Mouse (Mus musculus) embryonic facial prominence, embryonic 14.5 days (tissue): Measurements from ENCODE around the gene 4930470P17Rik. TPM values are rescaled to one million over a fixed set of nuclear protein-coding genes. Genes with fewer than 3 reads are reported as not detected.

Experiments used
- ATAC-seq: fragments of 200-750 bp; cut with Nextera tagmentation; 2 replicates; pipeline ENCODE4 v1.8.0; 2017; ENCODE audit warnings: low read depth, moderate number of reproducible peaks, moderate TSS enrichment
- DNase-seq: peaks from one replicate; pipeline ENCODE4 v3.0.0-alpha.2; 2015; ENCODE audit warnings: low spot score
- H3K27ac ChIP-seq: fragments of 300-500 bp; sonication (generic); replicated peaks from 2 replicates; pipeline ENCODE4 v1.5.1; 2014; ENCODE audit warnings: low read depth, mild to moderate bottlenecking, low read length, moderate library complexity
- H3K27me3 ChIP-seq: fragments of 300-500 bp; sonication (generic); replicated peaks from 2 replicates; pipeline ENCODE4 v1.6.1; 2014; ENCODE audit warnings: low read length; ENCODE audit not compliant: control insufficient read depth, insufficient read depth
- H3K36me3 ChIP-seq: fragments of 300-500 bp; sonication (generic); 2 replicates; pipeline ENCODE4 v1.6.1; 2014; ENCODE audit warnings: low read length, mixed read lengths; ENCODE audit not compliant: control insufficient read depth, insufficient read depth
- H3K4me1 ChIP-seq: fragments of 300-500 bp; sonication (generic); 2 replicates; pipeline ENCODE4 v1.6.1; 2014; ENCODE audit warnings: antibody characterized with exemption, low read length; ENCODE audit not compliant: control insufficient read depth, insufficient read depth
- H3K4me2 ChIP-seq: fragments of 300-500 bp; sonication (generic); 2 replicates; pipeline ENCODE4 v1.6.1; 2014; ENCODE audit warnings: low read depth, mild to moderate bottlenecking, low read length, moderate library complexity, mixed read lengths
- H3K4me3 ChIP-seq: fragments of 300-500 bp; sonication (generic); 2 replicates; pipeline ENCODE4 v1.5.1; 2014; ENCODE audit warnings: low read depth, mild to moderate bottlenecking, low read length
- H3K9ac ChIP-seq: fragments of 300-500 bp; sonication (generic); 2 replicates; pipeline ENCODE4 v1.6.1; 2014; ENCODE audit warnings: low read depth, mild to moderate bottlenecking, low read length, moderate library complexity, mixed read lengths
- H3K9me3 ChIP-seq: fragments of 300-500 bp; sonication (generic); 2 replicates; pipeline ENCODE4 v1.6.1; 2016; ENCODE audit warnings: low read length; ENCODE audit not compliant: control insufficient read depth
- WGBS: fragments of 180-500 bp; shearing (Covaris S2); extraction: QIAGEN DNeasy Blood & Tissue Kit; methylation state at CpG from one replicate; pipeline ENCODE4 v1.1.7; 2014; 5-methylcytosine and 5-hydroxymethylcytosine counted together
- polyA plus RNA-seq: library from polyadenylated mRNA; unstranded; fragments of >200 nt; fragmentation: Nextera tagmentation; extraction: Ambion mirVana; gene quantifications from 2 replicates; pipeline ENCODE4 v1.2.1, GENCODE M21; 2014

4930470P17Rik gene
- polyA plus RNA-seq, 1 experiment from 2014 or later: not detected

DNA sequence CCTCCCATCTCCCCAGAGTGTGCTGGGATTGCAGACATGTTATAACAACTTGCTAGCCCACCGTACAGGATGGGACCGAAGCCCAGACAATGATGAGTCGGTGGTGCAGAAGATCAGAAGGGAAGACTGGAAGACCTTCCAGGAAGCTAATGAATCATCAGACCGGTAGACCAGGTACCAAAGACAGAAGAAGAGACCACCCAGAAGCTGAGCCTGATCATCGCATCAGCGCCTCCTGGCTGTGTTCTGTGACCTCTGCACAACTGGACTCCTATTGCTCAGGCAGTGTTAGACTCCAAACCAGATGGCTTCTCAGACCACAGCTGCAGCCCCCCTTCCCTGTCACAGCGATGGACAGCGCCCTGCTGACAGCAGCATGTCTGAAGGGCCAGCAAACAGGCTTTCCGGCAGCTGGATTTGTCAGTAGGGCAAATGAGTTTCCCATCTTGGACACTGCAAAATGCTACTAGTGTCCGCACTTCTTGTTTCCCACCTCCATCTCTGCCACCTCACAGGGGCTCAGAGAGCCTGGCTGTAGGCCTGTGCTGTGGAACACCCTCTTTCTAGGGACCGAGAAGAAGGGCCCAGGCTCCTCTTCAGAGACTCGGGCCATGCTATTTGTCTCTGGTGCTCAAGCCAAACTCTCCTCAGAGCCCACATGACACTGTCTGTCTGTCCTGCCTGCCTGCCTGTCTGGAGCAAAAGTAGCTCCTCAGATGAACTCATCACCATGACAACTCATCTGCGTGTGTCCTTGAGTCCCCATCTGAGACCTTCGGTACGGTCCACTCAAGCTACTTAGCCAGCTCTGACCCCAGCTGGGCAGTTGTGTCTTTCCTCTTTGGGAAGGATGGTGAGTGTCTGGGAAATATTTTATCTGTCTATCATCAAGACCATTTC lies 37.6 kb downstream of the 4930470P17Rik start:
- 70% methylated on average over 15 of the region's 15 CpGs for WGBS
- Histone ChIP-seq H3K27ac (no peak overlapping the region), H3K4me2 (no peak overlapping the region), H3K4me1 (no peaks in the 10 kb centered on the region), H3K9ac (no peak overlapping the region), H3K9me3 (no peaks in the 10 kb centered on the region), H3K36me3 (no peaks in the 10 kb centered on the region), H3K27me3 (no peaks in the 10 kb centered on the region), H3K4me3 (no peak overlapping the region)
- no peak for DNase-seq
- ATAC-seq: peak; percentile 37; the same call in 1 of the 2 replicates

DNA sequence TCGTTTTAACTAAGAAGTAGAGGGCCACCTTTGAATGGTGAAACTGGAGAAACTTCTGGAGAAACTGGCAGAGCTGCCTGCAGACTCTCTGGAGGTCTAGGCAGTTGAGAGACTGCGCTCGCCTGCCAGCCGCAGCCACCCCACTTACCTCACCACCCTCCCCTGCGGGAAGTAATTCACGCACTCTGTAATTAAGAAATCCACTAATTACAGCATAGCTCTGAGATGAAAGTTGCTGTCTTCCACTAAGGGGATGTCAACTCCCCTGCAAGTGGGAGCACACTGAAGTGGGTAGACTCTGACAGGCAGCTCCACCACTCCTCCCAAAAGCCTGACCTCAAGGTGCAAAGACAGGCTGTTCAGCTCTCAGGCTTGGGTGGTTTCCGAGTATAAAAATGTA lies 49.7 kb downstream of the 4930470P17Rik start:
- peaks cover 26% of the 10 kb centered on the region for H3K4me1 ChIP-seq
- H3K9ac ChIP-seq: no peak overlapping the region
- 43% methylated on average over 7 of the region's 7 CpGs for WGBS
- H3K4me2 ChIP-seq: no peak overlapping the region
- peak; percentile 71 for DNase-seq
- ATAC-seq: peak; percentile 53; the same call in 1 of the 2 replicates
- H3K4me3 ChIP-seq: no peak overlapping the region
- H3K9me3 ChIP-seq: no peaks in the 10 kb centered on the region
- H3K36me3 ChIP-seq: no peaks in the 10 kb centered on the region
- H3K27ac ChIP-seq: no peak overlapping the region
- 0 out of 2 replicates have a peak, but pooled peaks cover 3% of the 10 kb centered on the region for H3K27me3 ChIP-seq

DNA sequence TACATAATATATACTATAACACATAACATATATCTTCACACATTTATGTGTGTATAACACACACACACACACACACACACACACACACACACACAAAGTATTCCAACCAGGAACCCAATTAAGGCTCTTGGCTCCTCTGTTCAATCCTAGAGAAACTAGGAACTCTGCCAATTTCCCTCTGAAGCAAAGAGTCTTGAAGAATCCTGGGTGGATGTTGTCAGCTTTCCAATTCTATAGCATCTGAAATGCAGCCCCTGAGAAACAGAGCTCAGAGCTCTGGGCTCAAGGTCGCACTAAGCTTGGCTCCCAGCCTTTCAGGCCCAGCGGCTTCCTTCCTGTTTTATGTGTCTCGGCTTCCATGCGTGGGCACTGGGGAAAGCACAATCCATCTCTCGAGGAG lies 51.6 kb downstream of the 4930470P17Rik start:
- 11% methylated on average over 5 of the region's 5 CpGs for WGBS
- H3K4me1 ChIP-seq: peaks cover 26% of the 10 kb centered on the region
- H3K9ac ChIP-seq: no peak overlapping the region
- H3K27ac ChIP-seq: 0 out of 2 replicates have a peak overlapping the region, but pooled peaks have one; percentile 46
- peak; percentile 58 for ATAC-seq
- peak; percentile 97 for DNase-seq
- no peak overlapping the region for H3K4me2 ChIP-seq
- H3K27me3 ChIP-seq: 0 out of 2 replicates have a peak, but pooled peaks cover 3% of the 10 kb centered on the region
- no peaks in the 10 kb centered on the region for H3K9me3 ChIP-seq
- no peaks in the 10 kb centered on the region for H3K36me3 ChIP-seq
- no peak overlapping the region for H3K4me3 ChIP-seq

DNA sequence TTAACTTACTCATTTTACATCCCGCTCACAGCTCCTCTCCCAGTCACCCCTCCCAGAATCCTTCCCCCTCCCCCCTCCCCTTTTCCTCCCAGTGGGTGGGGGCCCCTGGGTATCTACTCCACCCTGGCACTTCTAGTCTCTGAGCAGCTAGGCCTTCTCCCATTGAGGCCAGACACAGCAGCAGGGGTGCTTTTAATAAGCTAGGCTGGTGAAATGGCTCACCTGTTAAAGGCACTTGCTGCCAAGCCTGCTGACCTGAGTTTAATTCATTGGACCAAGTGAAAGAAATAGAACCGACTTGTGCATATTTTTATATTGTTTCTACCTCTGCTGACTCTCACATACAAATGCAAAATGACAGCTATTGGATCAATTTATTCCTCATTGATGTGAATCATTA lies 52.7 kb downstream of the 4930470P17Rik start:
- no peak overlapping the region for H3K27ac ChIP-seq
- H3K4me3 ChIP-seq: no peak overlapping the region
- H3K4me2 ChIP-seq: no peak overlapping the region
- 66% methylated on average over 2 of the region's 2 CpGs for WGBS
- 0 out of 2 replicates have a peak, but pooled peaks cover 3% of the 10 kb centered on the region for H3K27me3 ChIP-seq
- no peak for ATAC-seq
- no peak overlapping the region for H3K9ac ChIP-seq
- no peaks in the 10 kb centered on the region for H3K9me3 ChIP-seq
- no peak for DNase-seq
- H3K36me3 ChIP-seq: no peaks in the 10 kb centered on the region
- peaks cover 26% of the 10 kb centered on the region for H3K4me1 ChIP-seq

DNA sequence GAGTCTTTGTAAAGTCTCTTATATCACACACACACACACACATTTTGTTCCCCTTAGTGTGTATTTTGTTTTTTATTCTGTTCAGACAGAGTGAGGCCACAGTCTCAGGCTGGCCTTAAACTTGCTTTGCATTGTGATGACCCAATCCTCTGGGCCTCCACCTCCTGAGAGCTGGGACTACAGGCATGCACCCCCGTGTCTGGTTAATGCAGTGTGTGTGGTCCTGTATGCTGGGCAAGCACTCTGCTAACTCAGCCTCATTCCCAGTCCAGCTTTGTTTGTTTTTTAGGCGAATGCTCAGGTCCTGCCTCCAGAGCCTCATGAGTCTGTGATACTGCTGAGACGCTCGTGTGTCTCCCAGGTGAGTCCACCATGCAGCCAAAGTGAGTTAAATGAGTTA lies 53.8 kb downstream of the 4930470P17Rik start:
- no peak overlapping the region; the same call in 1 of the 2 replicates for H3K9ac ChIP-seq
- ATAC-seq: peak; percentile 20; the same call in 1 of the 2 replicates
- peaks cover 26% of the 10 kb centered on the region for H3K4me1 ChIP-seq
- WGBS: 22% methylated on average over 4 of the region's 4 CpGs
- H3K4me3 ChIP-seq: no peak overlapping the region
- no peaks in the 10 kb centered on the region for H3K36me3 ChIP-seq
- peak; percentile 23 for DNase-seq
- no peaks in the 10 kb centered on the region for H3K9me3 ChIP-seq
- H3K27me3 ChIP-seq: no peaks in the 10 kb centered on the region
- H3K4me2 ChIP-seq: no peak overlapping the region
- no peak overlapping the region; the same call in 1 of the 2 replicates for H3K27ac ChIP-seq

DNA sequence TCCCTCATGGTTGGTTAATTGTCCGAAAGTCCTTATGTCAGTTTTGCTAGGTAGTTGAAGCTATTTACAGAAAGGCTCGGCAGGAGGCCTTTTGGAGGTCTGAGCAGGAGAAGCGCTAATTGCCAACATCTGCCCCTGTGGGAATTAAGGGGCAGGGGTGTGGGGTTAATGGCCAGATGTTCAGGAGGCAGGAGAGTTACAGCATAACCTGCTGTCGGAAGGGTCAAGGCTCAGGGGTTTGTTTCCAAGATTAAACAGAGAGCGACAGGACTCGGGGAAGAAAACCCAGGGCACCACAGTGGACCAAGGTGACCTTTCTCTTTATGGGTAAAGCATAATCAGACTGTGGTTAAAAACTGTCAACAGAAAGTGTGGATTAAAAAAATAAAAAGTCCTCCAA lies 54.3 kb downstream of the 4930470P17Rik start:
- Histone ChIP-seq H3K9me3 (no peaks in the 10 kb centered on the region), H3K9ac (no peak overlapping the region), H3K36me3 (no peaks in the 10 kb centered on the region), H3K27ac (no peak overlapping the region), H3K27me3 (no peaks in the 10 kb centered on the region), H3K4me2 (no peak overlapping the region), H3K4me1 (peaks cover 26% of the 10 kb centered on the region), H3K4me3 (no peak overlapping the region)
- ATAC-seq (no peak), DNase-seq (peak; percentile 44)
- 18% methylated on average over 6 of the region's 6 CpGs for WGBS

DNA sequence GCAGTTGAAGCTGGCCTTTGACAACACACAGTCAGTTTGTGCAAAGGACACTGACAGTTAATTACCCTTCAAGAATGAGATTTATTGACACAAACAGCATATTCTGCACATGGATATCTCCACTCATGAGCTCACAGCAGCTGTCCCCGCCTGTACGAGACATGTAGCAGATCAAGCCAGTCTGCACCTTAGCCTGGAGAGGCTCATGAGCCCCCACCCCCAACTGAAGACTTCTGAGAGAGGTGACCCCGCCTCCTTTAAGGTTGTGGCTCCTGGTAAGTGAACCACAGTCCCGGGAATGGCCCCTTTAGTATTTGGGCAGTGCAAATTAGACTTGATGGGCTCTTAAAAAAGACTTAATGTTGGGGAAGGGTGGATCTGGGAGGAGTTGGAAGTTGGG lies 56.1 kb downstream of the 4930470P17Rik start:
- WGBS: 57% methylated on average over 4 of the region's 4 CpGs
- Histone ChIP-seq H3K4me3 (no peak overlapping the region), H3K9me3 (no peaks in the 10 kb centered on the region), H3K36me3 (no peaks in the 10 kb centered on the region), H3K9ac (no peak overlapping the region), H3K4me2 (no peak overlapping the region), H3K27me3 (no peaks in the 10 kb centered on the region), H3K27ac (no peak overlapping the region), H3K4me1 (peaks cover 23% of the 10 kb centered on the region)
- ATAC-seq (no peak), DNase-seq (no peak)

DNA sequence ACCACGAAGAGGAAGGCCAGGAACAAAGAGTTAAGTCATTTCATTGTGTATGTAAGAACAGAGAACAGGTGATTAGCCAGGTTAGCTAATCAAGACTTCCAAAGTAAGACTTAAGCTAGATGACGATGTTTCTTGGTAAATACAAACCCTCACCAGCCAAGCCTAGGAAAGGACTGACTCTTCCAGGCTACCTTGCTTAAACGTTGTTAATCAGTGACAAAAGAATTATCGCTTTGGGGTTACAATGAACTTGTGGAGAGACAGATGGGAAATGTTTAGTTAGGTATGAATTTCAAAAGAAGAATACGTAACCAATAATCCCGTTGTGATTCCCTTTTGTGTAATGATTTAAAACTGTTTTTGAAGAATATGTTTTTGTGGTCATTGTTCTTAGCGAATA lies 56.9 kb downstream of the 4930470P17Rik start:
- DNase-seq: no peak
- ATAC-seq: no peak
- H3K9me3 ChIP-seq: no peaks in the 10 kb centered on the region
- no peaks in the 10 kb centered on the region for H3K27me3 ChIP-seq
- H3K4me3 ChIP-seq: no peak overlapping the region
- H3K4me2 ChIP-seq: no peak overlapping the region
- no peak overlapping the region for H3K27ac ChIP-seq
- no peak overlapping the region for H3K9ac ChIP-seq
- H3K4me1 ChIP-seq: peaks cover 18% of the 10 kb centered on the region
- H3K36me3 ChIP-seq: no peaks in the 10 kb centered on the region
- whole genome bisulfite sequencing: 80% methylated on average over 7 of the region's 7 CpGs
